Mouse (Mus musculus): ENCODE data around the gene Otx2. TPM values are rescaled to one million over a fixed set of nuclear protein-coding genes. Genes with fewer than 3 reads are reported as not detected.
A peak's percentile ranks its signal among the peaks of the same experiment; 100 is the strongest.

Otx2 gene
- polyA plus RNA-seq (2016; fragmentation: Nextera tagmentation; extraction: Ambion mirVana), result 59.1 and 68.9 TPM in 2 replicates

DNA sequence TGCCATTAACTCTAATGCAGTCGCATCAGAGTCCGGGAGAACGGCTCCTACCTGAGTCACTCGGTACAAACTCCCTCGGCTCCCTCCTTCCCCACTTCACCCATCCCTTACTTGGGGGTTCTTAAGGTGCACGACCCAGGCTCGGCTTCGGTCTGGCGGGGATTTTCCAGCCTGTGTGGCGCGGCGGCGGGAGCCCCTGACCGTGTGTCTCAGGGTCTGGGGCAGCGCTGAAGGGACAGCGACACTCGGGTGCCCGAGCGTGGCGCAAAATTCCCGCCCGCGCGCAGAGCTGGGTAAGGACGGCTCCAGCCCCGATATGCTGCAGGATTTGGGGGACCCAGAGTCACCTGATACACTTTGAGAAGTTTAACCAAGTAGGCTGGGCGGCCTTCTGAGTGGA, at the start of gene Otx2:
Gene Otx2, minus strand, starts transcription at position 279 of the 400 bp plus-strand sequence.
- Histone ChIP-seq H3K9me3 (no peaks in the 10 kb centered on the region), H3K4me1 (peaks cover 75% of the 10 kb centered on the region), H3K36me3 (replicated peaks) (no peaks in the 10 kb centered on the region), H3K27ac (peak within 1 kb of the TSS; percentile 95), H3K27me3 (ENCODE audit: poor library complexity, severe bottlenecking) (peaks cover 88% of the 10 kb centered on the region), H3K4me3 (peak within 1 kb of the TSS; percentile 69)
- DNase-seq (ENCODE audit: extremely low spot score, low spot score), result peak; percentile 53
- WGBS, result 0% methylated on average over 27 of the region's 27 CpGs

DNA sequence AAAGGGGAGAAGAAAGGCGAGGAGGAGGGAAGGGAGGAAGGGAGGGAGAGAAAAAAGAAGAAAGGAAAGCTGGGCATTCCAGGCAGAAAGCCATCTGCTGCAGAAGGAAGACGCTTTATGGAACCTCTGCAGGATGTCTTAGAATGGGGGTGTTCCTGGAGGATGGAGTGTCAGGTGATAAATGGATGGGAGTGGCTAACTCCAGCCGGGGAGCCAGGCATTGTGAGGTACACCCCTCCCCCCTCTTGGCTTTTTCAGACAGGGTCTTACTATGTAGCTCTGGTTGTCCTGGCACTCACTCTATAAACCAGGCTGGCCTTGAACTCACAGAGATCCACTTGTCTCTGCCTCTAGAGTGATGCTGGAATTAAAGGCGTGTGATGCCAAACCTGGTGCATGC, 49.1 kb upstream of the Otx2 start:
- WGBS, result 32% methylated on average over 4 of the region's 4 CpGs
- Histone ChIP-seq H3K9me3 (no peaks in the 10 kb centered on the region), H3K27ac (0 out of 2 replicates have a peak overlapping the region, but pooled peaks have one; percentile 15), H3K4me3 (no peak overlapping the region), H3K27me3 (ENCODE audit: poor library complexity, severe bottlenecking) (no peaks in the 10 kb centered on the region), H3K36me3 (replicated peaks) (no peaks in the 10 kb centered on the region), H3K4me1 (peaks cover 8% of the 10 kb centered on the region)
- DNase-seq (ENCODE audit: extremely low spot score, low spot score), result no peak

GRCm38 (mm10) chr14:48719296-48719695, 45.7 kb upstream of the Otx2 start:
- WGBS, result 89% methylated on average over 3 of the region's 3 CpGs
- no peak for DNase-seq (ENCODE audit: extremely low spot score, low spot score)
- Histone ChIP-seq H3K4me1 (peaks cover 8% of the 10 kb centered on the region), H3K27ac (no peak overlapping the region), H3K9me3 (no peaks in the 10 kb centered on the region), H3K27me3 (ENCODE audit: poor library complexity, severe bottlenecking) (no peaks in the 10 kb centered on the region), H3K4me3 (no peak overlapping the region), H3K36me3 (replicated peaks) (0 out of 2 replicates have a peak, but pooled peaks cover 2% of the 10 kb centered on the region)

- H3K27me3 ChIP-seq (ENCODE audit: poor library complexity, severe bottlenecking), result no peaks in the 10 kb centered on the region
- 0 out of 2 replicates have a peak, but pooled peaks cover 4% of the 10 kb centered on the region for H3K36me3 ChIP-seq (replicated peaks)
- no peak for DNase-seq (ENCODE audit: extremely low spot score, low spot score)
- no peaks in the 10 kb centered on the region for H3K9me3 ChIP-seq
- H3K27ac ChIP-seq, result no peak overlapping the region
- H3K4me3 ChIP-seq, result no peak overlapping the region
- peaks cover 6% of the 10 kb centered on the region for H3K4me1 ChIP-seq
- WGBS, result 84% methylated on average over 8 of the region's 8 CpGs
These were observed 44.1 kb upstream of the Otx2 start for GRCm38 (mm10) chr14:48717632-48718279.

- Histone ChIP-seq H3K4me3 (no peak overlapping the region), H3K27me3 (ENCODE audit: poor library complexity, severe bottlenecking) (no peaks in the 10 kb centered on the region), H3K4me1 (peaks cover under 1% of the 10 kb centered on the region; the same call in 1 of the 2 replicates), H3K27ac (no peak overlapping the region), H3K36me3 (replicated peaks) (0 out of 2 replicates have a peak, but pooled peaks cover 4% of the 10 kb centered on the region), H3K9me3 (no peaks in the 10 kb centered on the region)
- DNase-seq (ENCODE audit: extremely low spot score, low spot score), result no peak
- 92% methylated on average over 4 of the region's 4 CpGs for WGBS
These were observed 42.8 kb upstream of the Otx2 start for GRCm38 (mm10) chr14:48716456-48716855.

DNA sequence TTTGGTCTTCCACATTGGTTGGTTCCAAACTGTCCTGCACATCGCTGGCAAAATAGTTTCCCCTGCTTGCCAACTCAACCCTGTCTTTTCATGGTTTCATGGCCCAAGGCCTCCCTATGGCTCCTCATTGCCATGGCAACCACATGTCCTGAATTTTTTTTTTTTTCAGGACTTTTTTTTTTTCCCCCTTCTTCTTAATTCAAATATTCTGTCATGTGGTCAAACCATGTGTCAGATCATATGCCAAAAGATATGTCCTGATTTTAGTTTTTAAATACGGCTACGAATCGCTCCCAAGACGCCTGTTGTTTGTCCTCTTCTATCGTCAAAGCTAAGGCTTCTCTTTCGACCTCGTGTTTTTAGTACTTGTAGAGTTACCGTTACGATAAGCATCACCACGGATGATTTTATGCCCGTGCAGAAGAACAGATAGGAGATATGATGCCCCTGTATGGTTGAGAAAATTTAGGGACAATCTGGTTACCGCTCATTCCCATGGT, 37.3 kb upstream of the Otx2 start:
- H3K4me3 ChIP-seq, result peak overlapping the region; percentile 51; the same call in 1 of the 2 replicates
- H3K27ac ChIP-seq, result peak overlapping the region; percentile 86
- WGBS, result 86% methylated on average over 13 of the region's 13 CpGs
- H3K36me3 ChIP-seq (replicated peaks), result 0 out of 2 replicates have a peak, but pooled peaks cover 4% of the 10 kb centered on the region
- peaks cover 44% of the 10 kb centered on the region for H3K4me1 ChIP-seq
- H3K27me3 ChIP-seq (ENCODE audit: poor library complexity, severe bottlenecking), result peaks cover 28% of the 10 kb centered on the region
- H3K9me3 ChIP-seq, result no peaks in the 10 kb centered on the region
- DNase-seq (ENCODE audit: extremely low spot score, low spot score), result no peak

- 34% methylated on average over 11 of the region's 11 CpGs for WGBS
- Histone ChIP-seq H3K9me3 (no peaks in the 10 kb centered on the region), H3K4me3 (peak overlapping the region; percentile 51), H3K27ac (peak overlapping the region; percentile 86), H3K4me1 (peaks cover 50% of the 10 kb centered on the region), H3K27me3 (ENCODE audit: poor library complexity, severe bottlenecking) (peaks cover 34% of the 10 kb centered on the region), H3K36me3 (replicated peaks) (0 out of 2 replicates have a peak, but pooled peaks cover 4% of the 10 kb centered on the region)
- DNase-seq (ENCODE audit: extremely low spot score, low spot score), result peak; percentile 26
These were observed 36.6 kb upstream of the Otx2 start for GRCm38 (mm10) chr14:48710062-48710870.

- H3K9me3 ChIP-seq, result no peaks in the 10 kb centered on the region
- under 1% methylated on average over 20 of the region's 20 CpGs for WGBS
- peak overlapping the region; percentile 86 for H3K27ac ChIP-seq
- 0 out of 2 replicates have a peak, but pooled peaks cover 2% of the 10 kb centered on the region for H3K36me3 ChIP-seq (replicated peaks)
- peak; percentile 85 for DNase-seq (ENCODE audit: extremely low spot score, low spot score)
- peaks cover 54% of the 10 kb centered on the region for H3K4me1 ChIP-seq
- H3K27me3 ChIP-seq (ENCODE audit: poor library complexity, severe bottlenecking), result peaks cover 42% of the 10 kb centered on the region
- peak overlapping the region; percentile 51 for H3K4me3 ChIP-seq
These were observed 35.9 kb upstream of the Otx2 start for GRCm38 (mm10) chr14:48709371-48710061.

- Histone ChIP-seq H3K36me3 (replicated peaks) (no peaks in the 10 kb centered on the region), H3K4me3 (no peak overlapping the region), H3K9me3 (no peaks in the 10 kb centered on the region), H3K27me3 (ENCODE audit: poor library complexity, severe bottlenecking) (peaks cover 48% of the 10 kb centered on the region), H3K27ac (0 out of 2 replicates have a peak overlapping the region, but pooled peaks have one; percentile 61), H3K4me1 (peaks cover 59% of the 10 kb centered on the region)
- WGBS, result 2% methylated on average over 6 of the region's 6 CpGs
- DNase-seq (ENCODE audit: extremely low spot score, low spot score), result no peak
These were observed 34.3 kb upstream of the Otx2 start for GRCm38 (mm10) chr14:48707844-48708383.

- 51% methylated on average over 5 of the region's 5 CpGs for WGBS
- Histone ChIP-seq H3K4me1 (peaks cover 59% of the 10 kb centered on the region), H3K27ac (no peak overlapping the region)
These were observed 33.8 kb upstream of the Otx2 start for GRCm38 (mm10) chr14:48707391-48707790.

GRCm38 (mm10) chr14:48700790-48701370, 27.3 kb upstream of the Otx2 start:
- Histone ChIP-seq H3K4me1 (peaks cover 21% of the 10 kb centered on the region), H3K4me3 (no peak overlapping the region), H3K27ac (no peak overlapping the region), H3K9me3 (no peaks in the 10 kb centered on the region), H3K27me3 (ENCODE audit: poor library complexity, severe bottlenecking) (peaks cover 39% of the 10 kb centered on the region), H3K36me3 (replicated peaks) (no peaks in the 10 kb centered on the region)
- DNase-seq (ENCODE audit: extremely low spot score, low spot score), result no peak
- WGBS, result 22% methylated on average over 8 of the region's 8 CpGs

More at GRCm38 (mm10) chr14:48707391-48707790, 33.8 kb upstream of the Otx2 start:
- DNase-seq (ENCODE audit: extremely low spot score, low spot score), result no peak
- Histone ChIP-seq H3K36me3 (replicated peaks) (no peaks in the 10 kb centered on the region), H3K27me3 (ENCODE audit: poor library complexity, severe bottlenecking) (peaks cover 48% of the 10 kb centered on the region), H3K4me3 (no peak overlapping the region), H3K9me3 (no peaks in the 10 kb centered on the region)

DNA sequence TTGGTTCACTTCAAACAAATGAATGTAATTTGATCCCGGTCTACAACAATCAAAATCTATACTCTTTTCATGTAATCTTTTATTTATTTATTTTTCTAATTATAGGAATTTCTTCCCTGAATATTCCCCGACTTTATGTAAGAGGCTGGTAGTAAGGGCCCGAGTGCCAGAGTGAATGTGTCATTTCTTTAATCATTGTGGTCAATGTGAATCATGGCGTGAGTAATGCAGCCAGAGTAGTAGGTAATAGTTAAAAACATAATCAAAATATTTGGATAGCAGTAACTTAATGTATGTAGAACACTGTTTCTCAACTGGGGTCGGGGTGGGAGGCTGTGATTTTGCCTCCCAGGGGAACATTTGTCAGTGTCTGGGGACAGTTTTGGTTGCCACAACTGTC, 6.0 kb upstream of the Otx2 start:
- DNase-seq (ENCODE audit: extremely low spot score, low spot score), result no peak
- Histone ChIP-seq H3K4me1 (peaks cover 19% of the 10 kb centered on the region), H3K9me3 (no peaks in the 10 kb centered on the region), H3K27me3 (ENCODE audit: poor library complexity, severe bottlenecking) (peaks cover 31% of the 10 kb centered on the region), H3K4me3 (no peak overlapping the region), H3K27ac (no peak overlapping the region), H3K36me3 (replicated peaks) (no peaks in the 10 kb centered on the region)
- WGBS, result 89% methylated on average over 5 of the region's 5 CpGs

All from forebrain, embryonic 10.5 days (tissue).